Mouse (Mus musculus) embryonic fibroblast, embryonic 13.5 days (primary cell): Measurements from ENCODE around the gene Olfr642.

Experiments used
- CTCF ChIP-seq: IDR thresholded peaks from 2 replicates; pipeline ENCODE4 v1.5.1; 2011; ENCODE audit warnings: mild to moderate bottlenecking, control low read depth, low read length, moderate library complexity, borderline replicate concordance; ENCODE audit not compliant: insufficient read depth
- POLR2A ChIP-seq: IDR thresholded peaks from 2 replicates; pipeline ENCODE4 v1.6.1; 2011; ENCODE audit warnings: low read depth, mild to moderate bottlenecking, control low read depth, low read length, moderate library complexity

DNA sequence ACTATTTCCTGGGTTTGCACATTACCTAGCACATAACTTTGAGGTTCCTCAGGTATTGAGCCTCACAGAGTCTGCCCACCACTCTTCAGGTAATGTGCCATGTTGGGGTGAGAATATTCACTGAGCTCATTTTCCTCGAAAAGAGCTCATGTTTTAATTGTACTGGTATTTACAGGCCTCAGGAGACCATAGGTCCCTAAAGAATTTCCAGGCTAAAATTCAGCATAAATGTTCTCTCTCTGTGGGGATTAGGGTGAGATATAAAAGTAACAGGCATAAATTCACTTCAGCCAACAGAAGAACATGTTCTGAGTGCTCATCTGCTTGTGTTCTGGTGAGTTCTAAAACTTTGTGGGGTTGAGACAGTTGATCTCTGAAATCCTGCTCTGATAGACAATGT lies 17.3 kb downstream of the Olfr642 start, which contains the start of gene Olfr641:
- TF ChIP-seq CTCF, result no peak
- no peak for TF ChIP-seq POLR2A
